Mouse (Mus musculus) testis, adult 10 weeks (tissue): ENCODE results near the gene Cbs. TPM values are rescaled to one million over a fixed set of nuclear protein-coding genes. Genes with fewer than 3 reads are reported as not detected.

ENCODE experiments used
- polyA plus RNA-seq: library from polyadenylated mRNA; stranded (reverse); fragments of 350-450 nt; fragmentation: Illumina TruSeq; extraction: RNeasy Lipid Tissue Mini Kit (QIAGEN cat#74804); gene quantifications from one replicate; pipeline ENCODE4 v1.2.3, GENCODE M21; 2014; ENCODE audit warnings: low read depth, low replicate concordance

Cbs gene
- polyA plus RNA-seq: 0.03 TPM

GRCm38 (mm10) chr17:31636942-31637811 lies at the start of gene Cbs:
Cbs (minus strand) TSS chr17:31637238.

GRCm38 (mm10) chr17:31677507-31677906 lies 40.5 kb upstream of the Cbs start, which contains the start of gene Cryaa:
Cryaa (plus strand) TSS chr17:31677807.

GRCm38 (mm10) chr17:31658468-31659185 lies 21.6 kb upstream of the Cbs start, which contains the start of gene U2af1:
U2af1 (minus strand) TSS chr17:31658892.

GRCm38 (mm10) chr17:31564015-31564857 lies 72.8 kb downstream of the Cbs start, which contains the start of gene Pknox1:
Pknox1 (plus strand) TSS chr17:31564734.

Other genes with a start within 250 kb of the Cbs start
- 2.5 TPM for gene Wdr4, start 117.3 kb downstream of the Cbs start, polyA plus RNA-seq
- gene Ndufv3, start 117.1 kb downstream of the Cbs start, polyA plus RNA-seq: 18.0 TPM
- gene Pknox1, start 72.5 kb downstream of the Cbs start, polyA plus RNA-seq: 15.6 TPM
- 37.4 TPM for gene U2af1, start 21.7 kb upstream of the Cbs start, polyA plus RNA-seq
- not detected for gene Cryaa, start 40.6 kb upstream of the Cbs start, polyA plus RNA-seq
- 12.3 TPM for gene Sik1, start 218.6 kb upstream of the Cbs start, polyA plus RNA-seq